33 mouse cellular contexts compared by ENCODE assay signal in the genomic region with DNA sequence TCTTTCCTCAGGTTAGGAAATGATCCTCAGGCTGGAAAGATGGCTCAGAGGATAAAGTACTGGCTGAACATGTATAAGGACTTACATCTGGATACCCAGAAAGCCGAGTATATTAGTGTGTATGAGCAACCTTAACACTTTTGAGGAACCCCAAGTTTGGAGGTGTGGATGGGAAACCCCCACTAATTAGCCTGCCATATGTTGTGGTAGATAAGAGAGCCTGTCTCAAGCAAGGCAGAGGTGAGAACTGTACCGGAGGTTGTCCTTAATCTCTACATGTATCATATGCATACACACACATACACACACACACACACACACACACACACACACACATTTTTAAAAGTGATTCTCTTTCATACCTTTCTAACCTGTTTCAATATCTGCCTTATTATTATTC.
DNase-seq lines count a peak whose midpoint lies in the region; ATAC-seq and TF ChIP-seq lines count a peak whose summit lies in the region.
"Had no signal": no experiment of that assay in that cellular context is flagged by ENCODE, and none has a peak within 500 bp of the region (broad histone marks: within the 10 kb centered on the region; RNA-seq: fewer than 3 reads in every experiment).

No protein-coding gene starts in this region.

- peak; percentile 76 to 83; a peak in 3 of 4 replicates for ATAC-seq in hematopoietic stem cell, adult 5-6 weeks (replicated peaks in 1 of 2; ENCODE audit: insufficient read depth in 1 of 2, low FRiP score in 2 of 2, low TSS enrichment in 1 of 2, low read depth in 1 of 2, poor library complexity in 2 of 2, severe bottlenecking in 2 of 2)
- ATAC-seq in megakaryocyte progenitor cell, adult 5-6 weeks (replicated peaks; ENCODE audit: poor library complexity): peak; percentile 65
- ATAC-seq: CD4-positive, CD25-positive, alpha-beta regulatory T cell, adult 4 months; forebrain, embryonic 16.5 days; inflammation-experienced regulatory T-cells, adult 6 months; midbrain, embryonic 13.5 days had no signal

- H3K4me1 ChIP-seq in kidney, adult 2 months (ENCODE audit: control insufficient read depth, insufficient read depth, low read length): no peaks in the 10 kb centered on the region
- H3K4me1 ChIP-seq: embryonic facial prominence, embryonic 12.5 days; heart, embryonic 13.5 days; hindbrain, embryonic 10.5 days; hindbrain, embryonic 15.5 days; limb, embryonic 15.5 days; lung, embryonic 15.5 days; megakaryocyte, embryonic 14.5 days; midbrain, embryonic 13.5 days; neural tube, embryonic 13.5 days had no signal

- TF ChIP-seq CTCF in kidney, adult 2 months (conservative IDR thresholded peaks at IDR 0.05; ENCODE audit: insufficient read depth, insufficient read length, low read depth, low read length): no peak

- DNase-seq in 416B (ENCODE audit: low read depth) (peak; percentile 11), MEL-GATA-1-ER (ENCODE audit: extremely low read depth, low read depth) (peak; percentile 73)
- no peak for DNase-seq in layer of hippocampus, postnatal 25 days (ENCODE audit: extremely low spot score in 1 of 2, low spot score in 1 of 2)
- no peak for DNase-seq in kidney, adult 2 months
- no peak for DNase-seq in heart, adult 11 months
- DNase-seq: adrenal gland, postnatal 10 days; cerebellum, adult 8-10 months; cerebellum, postnatal 36 days; embryo, embryonic 11 days; gastrocnemius, adult 2 months; heart, postnatal 10 days; kidney, adult 11 months; kidney, postnatal 4 days; lung, postnatal 36 days; right cerebral cortex, postnatal 4 days; thymus, adult 18-20 months; thymus, postnatal 36 days had no signal

- no peaks in the 10 kb centered on the region for H3K27me3 ChIP-seq in kidney, adult 2 months (replicated peaks; ENCODE audit: control insufficient read depth, insufficient read depth, low read length)
- H3K27me3 ChIP-seq: embryonic facial prominence, embryonic 12.5 days; heart, embryonic 13.5 days; hindbrain, embryonic 15.5 days; limb, embryonic 15.5 days; lung, embryonic 15.5 days; megakaryocyte, embryonic 14.5 days; midbrain, embryonic 13.5 days; neural tube, embryonic 13.5 days had no signal

- no peak overlapping the region for H3K4me3 ChIP-seq in kidney, adult 2 months (ENCODE audit: insufficient read depth, low read depth, low read length)
- H3K4me3 ChIP-seq: embryonic facial prominence, embryonic 12.5 days; gastrocnemius, adult 2 months; heart, embryonic 13.5 days; hindbrain, embryonic 10.5 days; hindbrain, embryonic 15.5 days; limb, embryonic 10.5 days; limb, embryonic 15.5 days; lung, embryonic 15.5 days; megakaryocyte, embryonic 14.5 days; midbrain, embryonic 13.5 days; neural tube, embryonic 13.5 days had no signal

- WGBS in kidney, adult 2 months: 83% methylated on average over 2 of the region's 2 CpGs

- no peak for TF ChIP-seq POLR2A in kidney, adult 2 months (IDR thresholded peaks at IDR 0.05; ENCODE audit: low read depth, low read length)

- H3K27ac ChIP-seq in kidney, adult 2 months (ENCODE audit: insufficient read depth, low read depth, low read length): no peak overlapping the region
- H3K27ac ChIP-seq: embryonic facial prominence, embryonic 12.5 days; gastrocnemius, adult 2 months; heart, embryonic 13.5 days; hindbrain, embryonic 10.5 days; hindbrain, embryonic 15.5 days; limb, embryonic 10.5 days; limb, embryonic 15.5 days; lung, embryonic 15.5 days; midbrain, embryonic 13.5 days; neural tube, embryonic 13.5 days; stomach, postnatal 0 days had no signal

- no peaks in the 10 kb centered on the region for H3K36me3 ChIP-seq in kidney, adult 2 months (ENCODE audit: control insufficient read depth, insufficient read depth, low read length)
- H3K36me3 ChIP-seq: embryonic facial prominence, embryonic 12.5 days; heart, embryonic 13.5 days; hindbrain, embryonic 10.5 days; hindbrain, embryonic 15.5 days; limb, embryonic 10.5 days; limb, embryonic 15.5 days; lung, embryonic 15.5 days; midbrain, embryonic 13.5 days; neural tube, embryonic 13.5 days had no signal

Comparison
In these comparisons a context has a peak if more than half of its experiments do, and no peak if none do; other contexts are left out.
1. DNase-seq: peak in 416B (single experiment) and MEL-GATA-1-ER (single experiment); none in layer of hippocampus, postnatal 25 days (0 of 2), kidney, adult 2 months (single experiment) and heart, adult 11 months (single experiment).